Mouse (Mus musculus): ENCODE measurements around the gene Zkscan5. TPM values are rescaled to one million over a fixed set of nuclear protein-coding genes. Genes with fewer than 3 reads are reported as not detected.

The Zkscan5 gene
- polyA plus RNA-seq (2015; fragmentation: Nextera tagmentation; extraction: Ambion mirVana): 14.1 and 14.4 TPM in 2 replicates

- Histone ChIP-seq H3K4me1 (peaks cover 24% of the 10 kb centered on the region), H3K9me3 (replicated peaks) (no peaks in the 10 kb centered on the region), H3K4me3 (replicated peaks) (peak within 1 kb of the TSS; percentile 60), H3K36me3 (peaks cover 17% of the 10 kb centered on the region), H3K4me2 (peak within 1 kb of the TSS; percentile 72), H3K9ac (peak within 1 kb of the TSS; percentile 51), H3K27ac (peak within 1 kb of the TSS; percentile 94), H3K27me3 (no peaks in the 10 kb centered on the region)
- ATAC-seq (replicated peaks; ENCODE audit: low FRiP score): peak; percentile 98
- WGBS: under 1% methylated on average over 22 of the region's 22 CpGs
These were observed at the start of gene Zkscan5 for GRCm38 (mm10) chr5:145203936-145204691. Gene Zkscan5 (plus strand): TSS chr5:145204562.

- Histone ChIP-seq H3K36me3 (peaks cover 77% of the 10 kb centered on the region), H3K9ac (no peak overlapping the region), H3K4me1 (peaks cover 22% of the 10 kb centered on the region), H3K27me3 (no peaks in the 10 kb centered on the region), H3K4me2 (no peak overlapping the region), H3K4me3 (replicated peaks) (no peak overlapping the region), H3K27ac (no peak overlapping the region), H3K9me3 (replicated peaks) (no peaks in the 10 kb centered on the region)
- 96% methylated on average over 14 of the region's 14 CpGs for WGBS
- no peak for ATAC-seq (replicated peaks; ENCODE audit: low FRiP score)
These were observed 43.0 kb upstream of the Zkscan5 start for GRCm38 (mm10) chr5:145161361-145161760.

- Histone ChIP-seq H3K4me1 (peaks cover 37% of the 10 kb centered on the region), H3K27me3 (no peaks in the 10 kb centered on the region), H3K4me2 (peak overlapping the region; percentile 24; the same call in 1 of the 2 replicates), H3K27ac (no peak overlapping the region; the same call in 1 of the 2 replicates), H3K9me3 (replicated peaks) (no peaks in the 10 kb centered on the region), H3K4me3 (replicated peaks) (no peak overlapping the region), H3K9ac (no peak overlapping the region), H3K36me3 (peaks cover 49% of the 10 kb centered on the region)
- 51% methylated on average over 3 of the region's 3 CpGs for WGBS
- ATAC-seq (replicated peaks; ENCODE audit: low FRiP score): no peak
These were observed 39.7 kb upstream of the Zkscan5 start for GRCm38 (mm10) chr5:145164710-145165109.

GRCm38 (mm10) chr5:145165184-145165583 is 39.2 kb upstream of the Zkscan5 start:
- H3K27me3 ChIP-seq: no peaks in the 10 kb centered on the region
- no peak overlapping the region for H3K4me2 ChIP-seq
- H3K36me3 ChIP-seq: peaks cover 48% of the 10 kb centered on the region
- H3K4me3 ChIP-seq (replicated peaks): no peak overlapping the region
- H3K9me3 ChIP-seq (replicated peaks): no peaks in the 10 kb centered on the region
- no peak overlapping the region for H3K9ac ChIP-seq
- no peak overlapping the region; the same call in 1 of the 2 replicates for H3K27ac ChIP-seq
- ATAC-seq (replicated peaks; ENCODE audit: low FRiP score): no peak
- H3K4me1 ChIP-seq: peaks cover 37% of the 10 kb centered on the region
- WGBS: 86% methylated on average over 15 of the region's 15 CpGs

- Histone ChIP-seq H3K9ac (peak within 1 kb of the TSS; percentile 94), H3K27me3 (no peaks in the 10 kb centered on the region), H3K36me3 (peaks cover 48% of the 10 kb centered on the region), H3K4me1 (peaks cover 37% of the 10 kb centered on the region), H3K4me3 (replicated peaks) (peak within 1 kb of the TSS; percentile 98), H3K9me3 (replicated peaks) (no peaks in the 10 kb centered on the region), H3K27ac (peak within 1 kb of the TSS; percentile 90), H3K4me2 (peak within 1 kb of the TSS; percentile 85)
- ATAC-seq (replicated peaks; ENCODE audit: low FRiP score): peak; percentile 96
- WGBS: under 1% methylated on average over 51 of the region's 51 CpGs
These were observed 37.6 kb upstream of the Zkscan5 start, which contains the start of the genes Ptcd1 and Cpsf4 for GRCm38 (mm10) chr5:145166536-145167305. Gene Ptcd1 (minus strand): TSS chr5:145167108. Gene Cpsf4 (plus strand): TSS chr5:145167213.

GRCm38 (mm10) chr5:145167306-145167661 is 37.1 kb upstream of the Zkscan5 start:
- WGBS: under 1% methylated on average over 27 of the region's 28 CpGs
- Histone ChIP-seq H3K4me2 (peak overlapping the region; percentile 85), H3K36me3 (peaks cover 48% of the 10 kb centered on the region), H3K9ac (peak overlapping the region; percentile 94), H3K27me3 (no peaks in the 10 kb centered on the region), H3K4me3 (replicated peaks) (peak overlapping the region; percentile 98), H3K4me1 (peaks cover 37% of the 10 kb centered on the region), H3K9me3 (replicated peaks) (no peaks in the 10 kb centered on the region), H3K27ac (peak overlapping the region; percentile 90)
- ATAC-seq (replicated peaks; ENCODE audit: low FRiP score): peak; percentile 65

- WGBS: 77% methylated on average over 18 of the region's 18 CpGs
- Histone ChIP-seq H3K4me2 (no peak overlapping the region), H3K36me3 (peaks cover 100% of the 10 kb centered on the region), H3K4me1 (no peaks in the 10 kb centered on the region), H3K27me3 (no peaks in the 10 kb centered on the region), H3K27ac (no peak overlapping the region), H3K4me3 (replicated peaks) (no peak overlapping the region), H3K9me3 (replicated peaks) (no peaks in the 10 kb centered on the region), H3K9ac (no peak overlapping the region)
- ATAC-seq (replicated peaks; ENCODE audit: low FRiP score): no peak
These were observed 25.8 kb upstream of the Zkscan5 start for GRCm38 (mm10) chr5:145178461-145178980.

- Histone ChIP-seq H3K9ac (no peak overlapping the region), H3K4me3 (replicated peaks) (no peak overlapping the region), H3K27me3 (no peaks in the 10 kb centered on the region), H3K9me3 (replicated peaks) (no peaks in the 10 kb centered on the region), H3K4me1 (peaks cover 11% of the 10 kb centered on the region), H3K4me2 (no peak overlapping the region), H3K27ac (no peak overlapping the region), H3K36me3 (peaks cover 91% of the 10 kb centered on the region)
- 92% methylated on average over 2 of the region's 2 CpGs for WGBS
- no peak for ATAC-seq (replicated peaks; ENCODE audit: low FRiP score)
These were observed 19.1 kb upstream of the Zkscan5 start for GRCm38 (mm10) chr5:145185244-145185643.

- ATAC-seq (replicated peaks; ENCODE audit: low FRiP score): no peak
- Histone ChIP-seq H3K9me3 (replicated peaks) (no peaks in the 10 kb centered on the region), H3K9ac (no peak overlapping the region), H3K36me3 (peaks cover 58% of the 10 kb centered on the region), H3K4me1 (peaks cover 20% of the 10 kb centered on the region), H3K27me3 (no peaks in the 10 kb centered on the region), H3K4me3 (replicated peaks) (no peak overlapping the region), H3K4me2 (no peak overlapping the region), H3K27ac (no peak overlapping the region)
- 93% methylated on average over 6 of the region's 6 CpGs for WGBS
These were observed 14.9 kb upstream of the Zkscan5 start for GRCm38 (mm10) chr5:145189416-145189815.

- no peak overlapping the region for H3K27ac ChIP-seq
- 43% methylated on average over 5 of the region's 5 CpGs for WGBS
- no peak for ATAC-seq (replicated peaks; ENCODE audit: low FRiP score)
These were observed 14.0 kb upstream of the Zkscan5 start for GRCm38 (mm10) chr5:145190373-145190772.

GRCm38 (mm10) chr5:145190875-145191798 is 13.2 kb upstream of the Zkscan5 start:
- H3K4me2 ChIP-seq: peak overlapping the region; percentile 73
- peaks cover 58% of the 10 kb centered on the region for H3K36me3 ChIP-seq
- H3K4me1 ChIP-seq: peaks cover 20% of the 10 kb centered on the region
- peak overlapping the region; percentile 81 for H3K4me3 ChIP-seq (replicated peaks)
- peak overlapping the region; percentile 86 for H3K27ac ChIP-seq
- WGBS: under 1% methylated on average over 41 of the region's 41 CpGs
- peak overlapping the region; percentile 92 for H3K9ac ChIP-seq
- no peaks in the 10 kb centered on the region for H3K9me3 ChIP-seq (replicated peaks)
- peak; percentile 92 for ATAC-seq (replicated peaks; ENCODE audit: low FRiP score)
- no peaks in the 10 kb centered on the region for H3K27me3 ChIP-seq

More at GRCm38 (mm10) chr5:145190373-145190772, 14.0 kb upstream of the Zkscan5 start:
- H3K4me2 ChIP-seq: peak overlapping the region; percentile 73
- peaks cover 20% of the 10 kb centered on the region for H3K4me1 ChIP-seq
- H3K9ac ChIP-seq: peak overlapping the region; percentile 92
- peak overlapping the region; percentile 81 for H3K4me3 ChIP-seq (replicated peaks)
- peaks cover 58% of the 10 kb centered on the region for H3K36me3 ChIP-seq
- no peaks in the 10 kb centered on the region for H3K27me3 ChIP-seq
- H3K9me3 ChIP-seq (replicated peaks): no peaks in the 10 kb centered on the region
